Mouse (Mus musculus) spleen, embryonic (tissue): ENCODE measurements around the gene Plxnb1.

Experiments used
- CTCF ChIA-PET: fragments of 350-600 bp; sonication (Branson Sonifier 250); formaldehyde crosslinking; loops from one replicate; lab custom pipeline; 2022; lab: Charles Lee

Gene Plxnb1

GRCm38 (mm10) chr9:109060184-109060897 lies 34.8 kb upstream of the Plxnb1 start:
- CTCF ChIA-PET, result interaction anchor here (0.6 to 1.7 kb wide), 4 partner anchors 12 to 14 kb away, joined by 3 to 6 read pairs (median 4); partner anchors contain the start of gene Atrip

- CTCF ChIA-PET, result interaction anchor here (0.6 kb wide), 1 partner anchor 12 kb away, joined by 3 read pairs; the partner anchor contains the start of gene Atrip
These were observed 34.3 kb upstream of the Plxnb1 start for GRCm38 (mm10) chr9:109060898-109061295.

DNA sequence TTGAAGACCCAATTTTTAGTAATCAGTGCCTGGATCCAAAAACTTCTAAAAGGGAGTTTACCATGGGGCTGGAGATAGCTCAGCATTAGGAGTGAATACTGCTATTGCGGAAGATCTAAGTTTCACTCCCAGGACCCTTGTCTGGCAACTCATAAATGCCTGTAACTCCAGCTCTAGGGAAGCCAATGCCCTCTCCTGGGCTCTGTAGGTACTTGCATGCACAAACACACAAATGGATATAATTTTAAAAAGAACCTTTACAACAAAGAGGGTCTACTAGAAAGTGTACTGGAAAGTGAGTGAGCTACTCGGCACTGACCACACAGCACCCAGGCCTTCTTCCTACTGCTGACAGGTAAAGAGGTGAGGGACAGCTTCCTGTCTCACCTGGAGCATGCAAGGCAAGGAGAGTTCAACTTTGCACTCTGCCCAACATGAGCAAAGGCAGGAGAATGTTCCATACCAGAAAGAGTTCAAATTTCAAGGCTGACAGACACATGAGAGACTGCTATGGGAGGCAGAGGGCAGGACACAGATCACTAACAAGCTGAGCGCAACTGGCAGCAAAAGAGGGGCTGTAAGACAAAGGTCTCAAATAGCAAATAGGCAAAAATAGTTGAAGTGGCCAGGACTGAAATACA lies 27.0 kb upstream of the Plxnb1 start:
- CTCF ChIA-PET, result interaction anchor here (0.7 to 1.0 kb wide), 2 partner anchors 16 to 808 kb away, joined by 3 read pairs; no protein-coding TSS in a partner anchor

DNA sequence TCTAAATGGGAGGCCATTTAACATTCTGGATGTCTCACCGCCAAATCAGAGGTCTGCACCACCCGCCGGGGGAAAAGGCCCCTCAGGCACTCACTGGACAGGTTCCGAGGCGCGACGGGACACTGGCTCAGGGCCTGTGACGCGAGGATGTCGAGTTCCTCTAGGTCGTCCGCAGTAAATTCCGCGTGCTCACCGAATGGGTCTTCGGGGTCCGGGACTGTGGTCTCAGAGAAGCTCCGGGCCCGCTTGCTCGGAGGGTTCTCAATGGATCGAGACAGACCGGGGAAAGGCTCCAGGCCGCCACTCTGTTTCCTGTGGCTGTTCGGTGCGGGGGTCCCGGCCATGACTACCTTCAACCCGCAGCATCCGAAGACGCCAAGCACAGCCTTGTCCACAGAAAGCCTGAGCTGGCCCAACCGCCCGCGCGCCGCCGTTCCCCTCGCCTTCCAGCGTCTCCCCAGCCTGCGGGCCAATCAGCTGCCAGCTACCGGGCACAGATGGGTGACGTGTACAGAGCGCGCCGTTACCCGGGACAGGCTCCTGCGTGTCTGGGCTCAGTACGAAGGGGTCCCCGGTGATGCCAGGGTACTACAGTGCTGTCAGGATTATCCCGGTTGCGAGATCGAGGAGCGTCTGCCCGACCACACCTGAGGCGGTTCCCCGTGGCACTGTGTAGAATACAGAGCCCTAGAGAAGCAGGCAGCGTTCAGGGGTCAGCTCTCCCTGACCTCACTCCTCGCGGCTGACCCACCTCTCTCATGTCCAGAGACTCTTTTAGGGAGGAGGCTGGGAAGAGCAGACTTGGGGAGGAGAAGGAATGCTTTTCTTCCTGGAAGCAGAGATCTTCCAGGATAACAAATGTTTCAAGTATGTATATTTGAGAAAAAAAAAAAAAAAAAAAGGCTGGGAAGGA lies 21.3 kb upstream of the Plxnb1 start, which contains the start of gene Atrip:
Gene Atrip (minus strand): TSS at position 464 of the 913 bp plus-strand sequence.
- CTCF ChIA-PET, result interaction anchor here (0.6 to 1.6 kb wide), 3 partner anchors 13 to 76 kb away, joined by 3 to 5 read pairs (median 3); partner anchors contain the start of gene Trex1

GRCm38 (mm10) chr9:109080516-109080915 lies 14.7 kb upstream of the Plxnb1 start:
- CTCF ChIA-PET, result no interaction called here

- CTCF ChIA-PET, result no interaction called here
These were observed 13.5 kb upstream of the Plxnb1 start for GRCm38 (mm10) chr9:109081749-109082123.

GRCm38 (mm10) chr9:109082124-109082800 lies 12.9 kb upstream of the Plxnb1 start, which contains the start of the genes Ccdc51 and Tma7:
TSS of gene Ccdc51 (plus strand) at chr9:109082493.
TSS of gene Tma7 (minus strand) at chr9:109082587.
- CTCF ChIA-PET, result interaction anchor here (0.5 kb wide), 1 partner anchor 44 kb away, joined by 4 read pairs; no protein-coding TSS in a partner anchor

DNA sequence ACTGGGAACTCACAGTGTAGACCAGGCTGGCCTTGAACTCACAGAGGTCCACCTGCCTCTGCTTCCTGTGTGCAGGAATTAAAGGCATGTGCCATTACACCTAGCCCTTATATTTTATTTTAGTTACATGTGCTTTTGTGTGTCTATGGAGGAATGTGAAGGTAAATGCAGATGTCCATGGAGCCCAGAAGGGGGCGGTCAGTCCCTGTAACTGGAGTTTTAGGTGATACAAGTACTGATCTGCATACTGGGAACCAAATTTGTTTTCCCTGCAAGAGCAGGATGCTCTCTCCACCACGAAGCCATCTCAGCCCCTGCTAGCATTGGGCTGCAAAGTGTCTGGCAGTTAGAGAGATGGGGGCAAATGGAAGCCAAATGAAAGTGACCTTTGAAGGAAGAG lies 10.3 kb upstream of the Plxnb1 start:
- CTCF ChIA-PET, result no interaction called here

GRCm38 (mm10) chr9:109087987-109088386 lies 7.2 kb upstream of the Plxnb1 start:
- CTCF ChIA-PET, result no interaction called here

- CTCF ChIA-PET, result no interaction called here
These were observed 4.7 kb upstream of the Plxnb1 start for GRCm38 (mm10) chr9:109090446-109090845.

- CTCF ChIA-PET, result no interaction called here
These were observed 3.4 kb upstream of the Plxnb1 start for GRCm38 (mm10) chr9:109091802-109092201.

DNA sequence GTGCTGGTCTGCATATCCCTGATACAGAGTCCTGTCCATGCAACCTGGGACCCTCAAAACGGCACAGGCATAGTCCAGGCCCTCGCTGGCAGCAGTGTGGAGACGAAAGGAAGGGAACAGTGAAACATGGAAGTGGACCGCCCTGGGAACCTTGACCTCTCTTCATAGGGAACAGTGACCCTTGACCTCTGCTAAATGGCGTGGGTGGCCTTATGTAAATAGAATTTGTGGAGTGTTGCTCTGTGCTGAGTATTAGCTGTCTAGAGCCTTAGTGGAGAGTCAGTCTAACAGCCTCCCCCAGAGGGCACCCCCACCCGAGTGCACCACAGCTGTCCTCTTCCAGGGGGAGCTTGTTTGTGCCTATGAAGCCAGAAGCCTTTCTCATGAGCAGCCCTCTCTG lies 2.4 kb upstream of the Plxnb1 start:
- CTCF ChIA-PET, result no interaction called here

GRCm38 (mm10) chr9:109093786-109094552 lies 1.2 kb upstream of the Plxnb1 start:
- CTCF ChIA-PET, result no interaction called here

- CTCF ChIA-PET, result no interaction called here
These were observed 544 bp upstream of the Plxnb1 start for GRCm38 (mm10) chr9:109094553-109095136.

DNA sequence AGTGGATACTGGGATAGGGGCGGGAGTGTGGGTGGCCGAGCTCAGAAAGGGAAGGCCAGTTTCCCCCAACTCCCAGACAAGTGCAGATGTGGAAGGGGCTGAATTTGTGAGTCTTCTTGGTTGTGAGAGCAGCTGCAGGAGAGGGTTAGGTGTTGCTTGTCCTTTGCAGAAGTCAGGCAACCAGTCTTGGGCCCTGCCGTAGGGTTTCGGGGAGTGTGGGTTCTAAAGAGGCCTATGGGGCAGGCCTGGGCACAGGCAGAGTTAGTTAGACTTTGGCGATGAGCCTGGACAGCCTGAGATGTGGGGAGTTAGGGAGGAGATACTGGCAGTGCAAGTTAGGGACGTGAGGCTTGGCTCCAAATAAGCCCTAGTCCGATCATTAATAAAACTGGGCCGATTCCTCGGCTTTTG lies 1.1 kb downstream of the Plxnb1 start:
- CTCF ChIA-PET, result no interaction called here

DNA sequence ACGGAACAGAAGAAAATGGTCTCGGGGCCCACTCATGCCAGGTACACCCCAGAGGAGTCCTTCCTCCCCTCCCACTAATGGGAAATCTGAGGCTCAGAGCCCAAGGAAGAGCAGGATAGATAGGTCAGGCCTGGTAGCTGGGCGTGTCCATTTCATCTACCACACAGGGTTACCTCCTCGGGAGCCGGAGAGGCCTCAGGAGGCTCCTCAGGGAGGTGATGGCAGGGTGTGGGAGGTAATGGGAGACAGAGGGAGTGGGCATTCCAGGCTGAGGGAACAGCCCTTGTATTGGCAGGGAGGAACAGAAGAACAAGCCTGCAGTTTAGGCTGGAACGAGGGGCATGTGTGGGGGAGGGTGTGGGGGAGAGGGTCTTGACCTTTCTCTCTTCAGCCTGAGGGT lies 1.7 kb downstream of the Plxnb1 start:
- CTCF ChIA-PET, result no interaction called here

- CTCF ChIA-PET, result no interaction called here
These were observed 2.1 kb downstream of the Plxnb1 start for GRCm38 (mm10) chr9:109097291-109097690.

- CTCF ChIA-PET, result no interaction called here
These were observed 2.6 kb downstream of the Plxnb1 start for GRCm38 (mm10) chr9:109097831-109098230.

- CTCF ChIA-PET, result no interaction called here
These were observed 3.2 kb downstream of the Plxnb1 start for GRCm38 (mm10) chr9:109098366-109098765.

DNA sequence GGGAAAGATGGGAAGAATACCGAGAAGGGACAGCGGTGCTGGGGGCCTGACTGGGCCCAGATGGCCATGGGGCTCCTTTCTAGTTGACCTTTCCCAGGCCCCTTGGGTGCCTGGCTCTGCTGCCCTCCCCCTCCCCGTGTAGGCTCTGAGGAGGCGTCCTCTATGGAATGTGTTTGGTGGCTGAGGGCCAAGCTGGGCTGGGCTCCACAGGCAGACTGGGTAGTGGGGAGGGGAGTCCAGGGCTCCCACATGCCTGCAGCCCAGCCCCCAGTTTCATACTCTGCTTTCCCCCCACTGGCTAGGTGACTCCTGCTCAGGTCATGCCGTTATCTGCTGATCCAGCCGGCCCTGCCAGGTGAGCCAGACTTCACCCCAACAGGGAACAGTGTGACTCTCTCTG lies 3.8 kb downstream of the Plxnb1 start:
- CTCF ChIA-PET, result no interaction called here
